Mouse (Mus musculus) thymus, postnatal 10 days (tissue): ENCODE measurements around the gene Ptrhd1.

Experiments used
- DNase-seq, 2 experiments: peaks; one replicate each; pipeline ENCODE4 v3.0.0; 2021; ENCODE audit warnings: low spot score in 2 of 2

Gene Ptrhd1

DNA sequence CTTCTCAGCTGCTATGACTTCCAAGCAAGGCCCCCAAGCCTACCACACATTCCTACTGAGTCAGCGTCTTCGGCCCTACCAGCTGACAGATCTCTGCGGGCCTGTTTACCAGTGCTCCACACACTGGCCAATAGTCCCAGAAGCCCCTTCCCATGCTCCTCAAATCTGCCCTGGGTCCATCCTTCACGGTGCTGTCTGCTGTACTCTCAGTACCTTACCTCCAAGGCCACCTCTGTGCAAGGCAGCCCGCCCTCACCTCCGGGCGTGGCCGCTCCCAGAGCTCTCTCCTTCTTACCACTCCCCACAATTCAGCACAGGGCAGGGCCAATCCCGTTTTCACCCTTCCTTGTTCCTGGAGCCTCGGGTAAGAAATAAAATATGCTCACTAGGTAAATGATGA is 11.9 kb downstream of the Ptrhd1 start:
- no peak for DNase-seq

DNA sequence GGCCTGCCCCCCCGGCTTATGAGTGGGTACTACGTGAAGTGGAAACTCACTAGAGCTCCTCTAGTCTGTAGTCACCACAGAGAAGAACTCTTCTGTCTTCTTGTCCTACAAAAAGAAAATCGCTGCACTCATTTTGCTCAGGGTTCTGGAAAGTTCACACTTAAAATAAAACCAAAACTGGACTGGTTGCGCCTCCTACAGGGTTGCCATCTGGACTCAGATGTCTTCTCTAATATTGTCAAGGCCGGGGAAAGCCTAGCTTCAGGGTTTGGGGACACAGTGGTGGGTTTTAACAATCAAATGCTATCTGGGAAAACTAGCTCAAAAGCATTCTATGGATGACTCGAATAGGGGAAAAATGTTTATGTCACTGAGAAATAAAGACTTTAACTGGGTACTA is 16.0 kb downstream of the Ptrhd1 start:
- no peak for DNase-seq

DNA sequence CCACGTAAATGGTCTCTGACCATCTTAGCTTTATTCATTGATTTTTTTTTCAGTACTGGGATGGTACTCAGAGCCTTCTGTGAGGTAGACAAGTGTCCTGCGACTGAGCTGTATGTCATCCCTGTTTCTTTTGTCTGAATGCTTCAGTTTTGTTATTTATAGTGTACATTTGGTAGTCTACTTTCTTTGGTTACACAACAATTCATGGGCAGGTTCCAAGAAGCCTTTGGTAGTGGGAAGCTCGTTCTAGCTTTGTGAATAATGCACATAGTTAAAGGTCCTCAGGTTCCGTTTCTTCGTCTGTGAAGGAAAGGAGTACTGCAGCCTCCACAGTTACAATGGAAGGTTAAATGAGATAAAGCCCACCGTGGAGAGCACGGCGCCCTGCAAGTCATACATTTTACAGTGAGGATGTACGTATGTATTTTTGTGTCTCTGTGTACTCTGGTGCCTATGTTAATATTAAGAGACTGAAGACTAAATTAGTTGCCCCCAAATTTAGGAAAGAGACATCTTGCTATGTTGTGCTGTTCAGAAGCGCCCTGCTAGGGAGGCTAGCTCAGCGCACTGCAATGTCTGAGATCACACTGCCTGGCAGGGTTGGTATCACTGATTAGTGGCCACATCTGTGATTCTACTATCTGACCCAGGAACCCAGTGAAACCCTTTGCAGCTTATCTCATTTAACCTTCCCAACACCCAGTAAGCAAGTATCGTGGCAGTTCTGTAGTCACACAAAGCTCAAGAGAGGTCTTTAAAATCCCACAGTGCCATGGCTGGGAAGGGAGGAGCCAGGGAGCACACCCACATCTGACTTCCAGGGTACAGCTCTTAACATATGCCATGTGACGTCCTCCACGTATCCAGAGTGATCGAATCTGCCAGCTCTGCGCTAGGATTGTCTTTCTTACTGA is 19.2 kb downstream of the Ptrhd1 start:
- DNase-seq = no peak

DNA sequence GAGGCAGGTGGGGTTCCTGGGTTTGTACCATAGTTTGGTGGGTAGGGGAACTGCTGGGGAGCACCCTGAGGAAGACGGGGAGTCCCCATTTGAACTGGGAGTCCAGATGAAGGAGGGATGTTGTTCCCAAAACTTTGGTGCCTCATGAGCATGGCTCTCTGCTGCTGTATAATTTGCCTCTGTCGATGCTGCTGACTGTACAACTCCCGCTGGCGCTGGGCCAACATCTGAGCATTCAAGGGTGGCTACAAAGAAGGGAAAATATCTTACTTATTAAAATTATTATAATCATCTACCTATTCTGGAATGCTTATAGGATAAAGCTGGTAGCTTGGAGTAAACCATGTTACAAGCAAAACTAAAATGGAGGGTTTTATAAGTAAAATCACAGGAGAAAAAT is 33.9 kb downstream of the Ptrhd1 start:
- no peak for DNase-seq

DNA sequence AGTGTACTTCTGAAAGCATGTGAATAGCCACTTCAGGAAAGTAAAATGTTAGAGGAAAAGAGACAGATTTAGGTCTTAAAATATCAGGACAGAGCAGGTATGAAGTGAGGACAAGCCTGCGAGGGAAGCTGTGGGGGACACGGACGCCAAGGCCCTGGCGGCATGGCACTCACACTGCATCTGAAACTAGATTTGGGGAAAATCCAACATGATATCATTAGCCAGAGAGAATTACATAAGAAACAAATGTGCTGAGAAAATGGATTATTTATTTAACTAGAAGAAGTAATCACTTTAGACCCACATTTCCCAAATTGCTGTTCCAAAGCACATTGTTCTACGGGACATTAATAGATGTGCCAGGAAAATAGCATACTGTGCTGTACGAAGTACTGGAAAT is 37.3 kb downstream of the Ptrhd1 start:
- no peak for DNase-seq

DNA sequence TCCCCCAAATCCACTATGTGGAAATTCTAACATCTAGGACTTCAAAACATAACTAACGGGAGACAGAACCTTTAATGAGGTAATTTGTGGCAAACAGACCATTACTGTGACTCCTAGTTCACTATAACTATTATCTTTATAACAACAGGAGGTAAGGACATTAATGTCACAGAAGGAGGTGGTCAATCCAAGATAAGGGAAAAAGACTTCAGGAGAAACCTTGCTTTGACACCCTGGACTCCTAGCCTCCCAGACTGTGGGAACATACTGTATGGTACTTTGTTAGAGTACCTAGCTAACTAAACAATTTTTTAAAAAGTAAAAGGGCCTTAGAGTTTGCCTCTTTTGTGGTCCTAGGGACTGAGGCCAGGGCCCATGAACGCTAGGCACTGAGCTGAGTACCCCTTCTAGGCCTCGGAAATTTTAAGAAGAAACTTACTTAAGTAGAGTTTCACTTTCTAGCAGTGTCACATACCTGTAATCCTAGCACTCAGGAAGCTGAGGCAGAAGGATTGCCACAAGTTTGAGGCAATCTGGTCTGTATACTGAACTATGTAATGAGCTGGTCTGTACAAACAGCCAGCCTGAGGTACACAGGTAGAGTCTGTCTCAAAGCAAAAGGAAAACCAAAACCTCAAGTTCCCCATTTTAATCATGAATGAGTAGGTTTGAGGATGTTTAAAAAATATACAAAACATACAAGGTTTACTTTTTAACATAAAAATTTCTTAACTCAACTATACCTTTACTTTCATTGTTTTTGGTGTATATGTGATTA is 45.3 kb downstream of the Ptrhd1 start:
- DNase-seq = no peak

DNA sequence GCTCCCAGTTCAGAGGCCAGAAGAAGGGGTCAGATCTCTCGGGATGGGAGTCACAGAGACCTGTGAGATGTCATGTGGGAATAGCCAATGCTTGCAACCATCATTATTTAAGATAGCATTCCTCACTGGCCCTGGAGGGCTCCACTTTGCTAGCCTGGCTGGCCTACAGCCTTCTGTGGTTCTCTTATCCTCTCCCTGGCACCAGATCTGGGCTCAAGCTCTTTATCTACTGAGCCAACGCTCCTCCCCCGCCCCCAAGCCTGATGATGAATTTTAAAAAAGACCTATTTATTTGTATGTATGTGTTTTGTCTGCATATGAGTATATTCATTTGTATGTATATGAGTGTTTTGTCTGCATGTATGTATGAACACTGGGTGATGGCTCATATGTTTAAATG is 46.1 kb downstream of the Ptrhd1 start:
- DNase-seq = no peak

DNA sequence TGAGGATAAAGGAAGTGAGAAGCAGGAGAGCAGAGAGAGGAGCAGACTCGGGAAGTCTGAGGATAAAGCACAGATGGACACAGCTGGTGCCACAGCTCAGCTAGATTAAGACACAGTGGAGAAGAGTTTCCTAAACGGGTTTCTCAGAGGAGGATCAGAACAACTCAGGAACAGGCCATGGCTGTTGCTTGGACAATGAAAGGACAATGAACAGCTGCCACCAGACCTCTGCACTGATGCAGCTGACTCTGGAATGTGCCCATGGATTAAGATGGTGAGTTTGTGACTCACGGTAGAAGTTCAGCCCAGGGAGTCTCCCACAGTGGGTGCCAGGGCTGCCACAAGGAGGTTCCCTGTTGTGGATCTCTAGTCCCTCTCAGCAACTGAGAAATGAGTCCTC is 51.4 kb downstream of the Ptrhd1 start:
- DNase-seq = no peak
